Mouse (Mus musculus): ENCODE data around the gene Olfr1233. TPM values are rescaled to one million over a fixed set of nuclear protein-coding genes. Genes with fewer than 3 reads are reported as not detected.

Gene Olfr1233
- not detected in 2 replicates for polyA plus RNA-seq (2015; fragmentation: Nextera tagmentation; extraction: Ambion mirVana)

- Histone ChIP-seq H3K9me3 (replicated peaks; ENCODE audit: control insufficient read depth, low read length) (no peaks in the 10 kb centered on the region), H3K4me3 (replicated peaks; ENCODE audit: low read length) (no peak within 1 kb of the TSS), H3K27me3 (ENCODE audit: control insufficient read depth, insufficient read depth, low read length) (no peaks in the 10 kb centered on the region), H3K4me1 (ENCODE audit: control insufficient read depth, insufficient read depth, low read length) (no peaks in the 10 kb centered on the region), H3K27ac (ENCODE audit: low read length) (no peak within 1 kb of the TSS), H3K4me2 (ENCODE audit: low read depth, low read length) (no peak within 1 kb of the TSS), H3K9ac (ENCODE audit: low read length) (no peak within 1 kb of the TSS), H3K36me3 (ENCODE audit: control insufficient read depth, insufficient read depth, low read length) (no peaks in the 10 kb centered on the region)
- ATAC-seq (ENCODE audit: insufficient read depth, low FRiP score): no peak
These were observed at the start of gene Olfr1233 for GRCm38 (mm10) chr2:89342298-89342697. TSS of gene Olfr1233 (minus strand) at chr2:89342398.

DNA sequence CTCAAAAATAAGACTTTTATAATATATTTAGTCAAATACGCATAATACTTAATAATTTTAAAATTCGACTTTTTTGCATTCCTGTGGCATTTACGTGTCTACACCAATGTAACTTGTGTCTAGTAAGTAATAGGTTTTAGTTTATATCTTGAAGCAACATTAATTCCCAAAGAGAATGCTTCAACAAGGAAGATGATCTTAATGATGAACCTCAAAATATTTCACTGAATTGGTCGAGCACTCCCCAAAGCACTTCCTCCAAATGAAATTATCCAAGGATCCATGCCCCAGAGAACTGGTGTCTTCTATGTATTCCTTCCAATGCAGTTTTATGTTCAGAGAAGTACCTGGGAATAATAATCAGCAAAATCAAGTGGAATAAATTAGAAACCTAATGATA lies 22.6 kb upstream of the Olfr1233 start, which contains the start of gene Olfr1234:
Gene Olfr1234, minus strand, starts transcription at position 101 of the 400 bp plus-strand sequence.
- Histone ChIP-seq H3K27me3 (ENCODE audit: control insufficient read depth, insufficient read depth, low read length) (no peaks in the 10 kb centered on the region), H3K4me1 (ENCODE audit: control insufficient read depth, insufficient read depth, low read length) (no peaks in the 10 kb centered on the region), H3K36me3 (ENCODE audit: control insufficient read depth, insufficient read depth, low read length) (no peaks in the 10 kb centered on the region), H3K4me3 (replicated peaks; ENCODE audit: low read length) (no peak within 1 kb of the TSS), H3K9me3 (replicated peaks; ENCODE audit: control insufficient read depth, low read length) (no peaks in the 10 kb centered on the region), H3K4me2 (ENCODE audit: low read depth, low read length) (no peak within 1 kb of the TSS), H3K9ac (ENCODE audit: low read length) (no peak within 1 kb of the TSS), H3K27ac (ENCODE audit: low read length) (no peak within 1 kb of the TSS)
- WGBS: 79% methylated on average over 4 of the region's 4 CpGs
- no peak for ATAC-seq (ENCODE audit: insufficient read depth, low FRiP score)

GRCm38 (mm10) chr2:89329575-89329974 lies 12.6 kb downstream of the Olfr1233 start, which contains the start of gene Olfr1232:
TSS of gene Olfr1232 (minus strand) at chr2:89329675.
- Histone ChIP-seq H3K36me3 (ENCODE audit: control insufficient read depth, insufficient read depth, low read length) (no peaks in the 10 kb centered on the region), H3K4me3 (replicated peaks; ENCODE audit: low read length) (no peak within 1 kb of the TSS), H3K4me2 (ENCODE audit: low read depth, low read length) (no peak within 1 kb of the TSS), H3K27ac (ENCODE audit: low read length) (no peak within 1 kb of the TSS), H3K9me3 (replicated peaks; ENCODE audit: control insufficient read depth, low read length) (no peaks in the 10 kb centered on the region), H3K9ac (ENCODE audit: low read length) (no peak within 1 kb of the TSS), H3K4me1 (ENCODE audit: control insufficient read depth, insufficient read depth, low read length) (no peaks in the 10 kb centered on the region), H3K27me3 (ENCODE audit: control insufficient read depth, insufficient read depth, low read length) (no peaks in the 10 kb centered on the region)
- no peak for ATAC-seq (ENCODE audit: insufficient read depth, low FRiP score)

DNA sequence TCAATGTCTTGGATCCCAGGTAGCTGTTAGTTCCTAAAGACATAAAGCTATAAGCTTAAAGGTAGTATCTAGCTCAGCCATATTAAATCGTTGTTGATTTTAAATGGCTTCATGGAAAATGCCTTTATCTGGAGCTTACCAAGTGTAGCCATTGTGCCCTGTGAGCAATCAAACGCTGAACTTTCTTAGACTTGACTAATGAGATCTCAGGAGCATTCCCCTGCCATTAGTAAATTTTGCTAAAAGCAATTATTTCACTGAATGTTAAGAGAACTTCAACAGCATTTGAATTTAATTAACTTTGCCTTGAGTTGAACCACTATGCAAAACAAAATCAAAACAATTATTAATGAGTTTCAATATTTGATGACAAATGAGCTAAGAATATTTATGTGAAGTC lies 35.2 kb downstream of the Olfr1233 start, which contains the start of gene Olfr1231:
Gene Olfr1231, minus strand, starts transcription at position 101 of the 400 bp plus-strand sequence.
- no peaks in the 10 kb centered on the region for H3K4me1 ChIP-seq (ENCODE audit: control insufficient read depth, insufficient read depth, low read length)
- no peak for ATAC-seq (ENCODE audit: insufficient read depth, low FRiP score)
- no peaks in the 10 kb centered on the region for H3K27me3 ChIP-seq (ENCODE audit: control insufficient read depth, insufficient read depth, low read length)
- H3K4me3 ChIP-seq (replicated peaks; ENCODE audit: low read length): no peak within 1 kb of the TSS
- no peak within 1 kb of the TSS for H3K27ac ChIP-seq (ENCODE audit: low read length)
- WGBS: 70% methylated on average over 2 of the region's 2 CpGs
- H3K9ac ChIP-seq (ENCODE audit: low read length): no peak within 1 kb of the TSS
- H3K9me3 ChIP-seq (replicated peaks; ENCODE audit: control insufficient read depth, low read length): no peaks in the 10 kb centered on the region
- no peak within 1 kb of the TSS for H3K4me2 ChIP-seq (ENCODE audit: low read depth, low read length)
- no peaks in the 10 kb centered on the region for H3K36me3 ChIP-seq (ENCODE audit: control insufficient read depth, insufficient read depth, low read length)

DNA sequence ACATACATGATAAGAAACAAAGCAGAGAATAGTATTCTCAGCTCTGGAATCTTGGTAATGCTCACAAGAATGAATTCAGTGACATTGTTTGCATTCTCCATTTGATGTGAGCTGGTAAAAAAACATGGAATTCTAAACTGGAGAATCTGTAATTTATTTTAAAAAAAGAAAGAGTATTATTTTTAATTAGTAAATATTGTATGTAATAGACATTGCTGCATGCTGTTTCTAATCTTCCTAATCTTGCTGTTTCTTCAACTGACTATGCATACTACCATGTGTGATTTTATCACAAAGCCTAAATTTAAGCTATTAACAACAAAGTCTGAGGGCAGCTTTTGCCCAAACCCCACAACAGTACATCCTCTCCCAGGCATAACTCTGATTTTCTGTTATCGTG lies 45.0 kb downstream of the Olfr1233 start, which contains the start of gene Olfr1230:
Gene Olfr1230, minus strand, starts transcription at position 101 of the 400 bp plus-strand sequence.
- ATAC-seq (ENCODE audit: insufficient read depth, low FRiP score): no peak
- no peak within 1 kb of the TSS for H3K9ac ChIP-seq (ENCODE audit: low read length)
- 80% methylated on average over 1 of the region's 1 CpGs for WGBS
- no peak within 1 kb of the TSS for H3K4me2 ChIP-seq (ENCODE audit: low read depth, low read length)
- no peaks in the 10 kb centered on the region for H3K27me3 ChIP-seq (ENCODE audit: control insufficient read depth, insufficient read depth, low read length)
- H3K36me3 ChIP-seq (ENCODE audit: control insufficient read depth, insufficient read depth, low read length): no peaks in the 10 kb centered on the region
- no peak within 1 kb of the TSS for H3K27ac ChIP-seq (ENCODE audit: low read length)
- no peak within 1 kb of the TSS for H3K4me3 ChIP-seq (replicated peaks; ENCODE audit: low read length)
- H3K9me3 ChIP-seq (replicated peaks; ENCODE audit: control insufficient read depth, low read length): no peaks in the 10 kb centered on the region
- no peaks in the 10 kb centered on the region for H3K4me1 ChIP-seq (ENCODE audit: control insufficient read depth, insufficient read depth, low read length)

GRCm38 (mm10) chr2:89287914-89288313 lies 54.3 kb downstream of the Olfr1233 start, which contains the start of gene Olfr1229:
TSS of gene Olfr1229 (minus strand) at chr2:89288014.
- Histone ChIP-seq H3K4me1 (ENCODE audit: control insufficient read depth, insufficient read depth, low read length) (no peaks in the 10 kb centered on the region), H3K9ac (ENCODE audit: low read length) (no peak within 1 kb of the TSS), H3K27ac (ENCODE audit: low read length) (no peak within 1 kb of the TSS), H3K27me3 (ENCODE audit: control insufficient read depth, insufficient read depth, low read length) (no peaks in the 10 kb centered on the region), H3K4me2 (ENCODE audit: low read depth, low read length) (no peak within 1 kb of the TSS), H3K9me3 (replicated peaks; ENCODE audit: control insufficient read depth, low read length) (no peaks in the 10 kb centered on the region), H3K36me3 (ENCODE audit: control insufficient read depth, insufficient read depth, low read length) (no peaks in the 10 kb centered on the region), H3K4me3 (replicated peaks; ENCODE audit: low read length) (no peak within 1 kb of the TSS)
- WGBS: 73% methylated on average over 2 of the region's 2 CpGs
- ATAC-seq (ENCODE audit: insufficient read depth, low FRiP score): no peak

Other genes with a start within 250 kb of the Olfr1233 start
- not detected in 2 replicates for gene Olfr1220, start 235.6 kb downstream of the Olfr1233 start, polyA plus RNA-seq (2015; fragmentation: Nextera tagmentation; extraction: Ambion mirVana)
- not detected in 2 replicates for gene Olfr1221, start 225.1 kb downstream of the Olfr1233 start, polyA plus RNA-seq (2015; fragmentation: Nextera tagmentation; extraction: Ambion mirVana)
- not detected in 2 replicates for gene Olfr1222, start 209.3 kb downstream of the Olfr1233 start, polyA plus RNA-seq (2015; fragmentation: Nextera tagmentation; extraction: Ambion mirVana)
- gene Olfr1223, start 190.8 kb downstream of the Olfr1233 start, polyA plus RNA-seq (2015; fragmentation: Nextera tagmentation; extraction: Ambion mirVana): not detected in 2 replicates
- gene Olfr1224-ps1, start 178.3 kb downstream of the Olfr1233 start, polyA plus RNA-seq (2015; fragmentation: Nextera tagmentation; extraction: Ambion mirVana): not detected in 2 replicates
- gene Olfr1225, start 167.7 kb downstream of the Olfr1233 start, polyA plus RNA-seq (2015; fragmentation: Nextera tagmentation; extraction: Ambion mirVana): not detected in 2 replicates
- gene Olfr1226, start 142.3 kb downstream of the Olfr1233 start, polyA plus RNA-seq (2015; fragmentation: Nextera tagmentation; extraction: Ambion mirVana): not detected in 2 replicates
- gene Olfr1228, start 88.3 kb downstream of the Olfr1233 start, polyA plus RNA-seq (2015; fragmentation: Nextera tagmentation; extraction: Ambion mirVana): not detected in 2 replicates
- gene Olfr1229, start 54.4 kb downstream of the Olfr1233 start, polyA plus RNA-seq (2015; fragmentation: Nextera tagmentation; extraction: Ambion mirVana): not detected in 2 replicates
- not detected in 2 replicates for gene Olfr1230, start 45.1 kb downstream of the Olfr1233 start, polyA plus RNA-seq (2015; fragmentation: Nextera tagmentation; extraction: Ambion mirVana)
- gene Olfr1231, start 35.3 kb downstream of the Olfr1233 start, polyA plus RNA-seq (2015; fragmentation: Nextera tagmentation; extraction: Ambion mirVana): not detected in 2 replicates
- gene Olfr1232, start 12.7 kb downstream of the Olfr1233 start, polyA plus RNA-seq (2015; fragmentation: Nextera tagmentation; extraction: Ambion mirVana): not detected in 2 replicates
- not detected in 2 replicates for gene Olfr1234, start 22.5 kb upstream of the Olfr1233 start, polyA plus RNA-seq (2015; fragmentation: Nextera tagmentation; extraction: Ambion mirVana)
- gene Olfr1238, start 67.3 kb upstream of the Olfr1233 start, polyA plus RNA-seq (2015; fragmentation: Nextera tagmentation; extraction: Ambion mirVana): not detected in 2 replicates
- not detected in 2 replicates for gene Olfr1239, start 78.0 kb upstream of the Olfr1233 start, polyA plus RNA-seq (2015; fragmentation: Nextera tagmentation; extraction: Ambion mirVana)
- not detected in 2 replicates for gene Olfr1240, start 100.6 kb upstream of the Olfr1233 start, polyA plus RNA-seq (2015; fragmentation: Nextera tagmentation; extraction: Ambion mirVana)
- gene Olfr1241, start 144.7 kb upstream of the Olfr1233 start, polyA plus RNA-seq (2015; fragmentation: Nextera tagmentation; extraction: Ambion mirVana): not detected in 2 replicates
- not detected in 2 replicates for gene Olfr1242, start 155.9 kb upstream of the Olfr1233 start, polyA plus RNA-seq (2015; fragmentation: Nextera tagmentation; extraction: Ambion mirVana)
- gene Olfr1243, start 189.1 kb upstream of the Olfr1233 start, polyA plus RNA-seq (2015; fragmentation: Nextera tagmentation; extraction: Ambion mirVana): not detected in 2 replicates
- gene Olfr1245, start 236.0 kb upstream of the Olfr1233 start, polyA plus RNA-seq (2015; fragmentation: Nextera tagmentation; extraction: Ambion mirVana): not detected in 2 replicates

All from stomach, embryonic 16.5 days (tissue).